Mouse (Mus musculus) kidney, adult 18-20 months (tissue): Measurements from ENCODE around the gene Krt83.
"Not testable (repeated sequence)": the region's sequence is repeated elsewhere in the genome, so short reads cannot be mapped to it uniquely, and the experiment has no call there.

Source experiments
- DNase-seq: peaks from one replicate; pipeline ENCODE4 v3.0.0; 2021

Gene Krt83

DNA sequence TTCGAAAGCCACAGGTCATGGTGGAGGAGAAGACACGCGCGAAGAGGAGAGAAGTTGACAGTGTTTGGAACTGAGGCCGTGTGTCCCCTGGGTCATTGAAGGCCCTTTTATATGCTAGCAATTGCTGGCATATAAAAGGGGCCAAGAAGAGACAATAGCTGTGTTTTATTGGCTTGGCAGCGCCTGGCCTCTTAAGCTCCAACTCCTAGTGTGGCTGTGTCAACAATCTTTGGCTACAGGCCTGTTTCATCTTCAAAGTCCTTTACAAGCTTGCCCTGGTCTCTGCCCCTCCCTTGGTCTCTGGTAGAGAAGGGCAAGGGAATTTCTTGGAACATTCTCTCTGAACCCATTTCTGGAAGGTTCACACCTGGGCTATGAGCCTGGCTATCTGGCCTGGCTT lies at the start of gene Krt83:
Krt83 (minus strand) TSS at position 82 of the 400 bp plus-strand sequence.
- no peak for DNase-seq

DNA sequence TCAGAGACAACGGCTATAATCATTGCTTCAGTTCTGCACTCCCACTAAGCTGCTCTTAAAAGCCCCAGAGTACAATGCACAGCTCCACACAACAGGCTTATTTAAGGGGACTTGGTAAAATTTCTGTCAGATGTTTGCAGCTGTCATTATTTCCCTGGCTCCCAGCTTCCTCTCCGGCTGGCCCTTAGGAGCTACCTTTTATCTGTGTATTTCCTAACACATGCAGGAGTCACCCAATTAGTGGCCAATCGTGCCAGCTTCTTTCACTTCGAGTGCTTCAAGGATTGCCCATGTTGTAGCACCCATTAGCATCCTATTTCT lies 47.2 kb upstream of the Krt83 start:
- no peak for DNase-seq

DNA sequence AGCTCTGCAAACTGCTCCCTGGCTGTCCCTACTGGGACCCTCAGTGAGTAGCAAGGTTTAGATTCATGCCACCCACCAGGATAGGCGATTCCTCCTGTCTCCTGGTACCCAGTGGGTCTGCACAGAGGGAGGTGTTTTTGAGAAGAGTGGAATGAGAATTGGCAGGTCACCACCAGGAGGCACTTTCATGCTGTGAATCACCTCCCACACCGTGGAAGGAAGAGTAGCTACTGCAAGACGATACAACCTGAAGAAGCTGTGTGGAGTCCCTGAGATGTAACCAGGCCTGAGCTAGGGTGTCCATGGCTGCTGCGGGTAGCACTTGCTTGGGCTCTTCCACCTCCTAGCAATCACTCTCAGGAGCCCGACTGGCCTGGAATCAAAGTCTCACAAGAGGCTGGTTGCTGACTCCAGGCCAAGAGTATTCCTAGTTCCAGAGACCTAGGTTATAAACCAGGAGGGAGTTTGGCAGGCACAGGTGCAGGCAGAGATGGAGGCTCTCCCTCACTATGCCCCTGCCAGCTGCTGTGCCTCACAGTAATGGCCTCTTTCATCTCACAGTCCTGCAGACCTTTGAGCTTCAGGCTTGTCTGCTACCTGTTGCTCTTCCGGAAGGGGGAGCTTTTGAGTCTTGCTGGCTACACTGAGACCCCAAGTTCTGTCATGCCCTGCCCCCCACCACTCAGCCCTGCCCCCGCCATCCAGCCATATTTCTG lies 46.7 kb upstream of the Krt83 start:
- no peak for DNase-seq

DNA sequence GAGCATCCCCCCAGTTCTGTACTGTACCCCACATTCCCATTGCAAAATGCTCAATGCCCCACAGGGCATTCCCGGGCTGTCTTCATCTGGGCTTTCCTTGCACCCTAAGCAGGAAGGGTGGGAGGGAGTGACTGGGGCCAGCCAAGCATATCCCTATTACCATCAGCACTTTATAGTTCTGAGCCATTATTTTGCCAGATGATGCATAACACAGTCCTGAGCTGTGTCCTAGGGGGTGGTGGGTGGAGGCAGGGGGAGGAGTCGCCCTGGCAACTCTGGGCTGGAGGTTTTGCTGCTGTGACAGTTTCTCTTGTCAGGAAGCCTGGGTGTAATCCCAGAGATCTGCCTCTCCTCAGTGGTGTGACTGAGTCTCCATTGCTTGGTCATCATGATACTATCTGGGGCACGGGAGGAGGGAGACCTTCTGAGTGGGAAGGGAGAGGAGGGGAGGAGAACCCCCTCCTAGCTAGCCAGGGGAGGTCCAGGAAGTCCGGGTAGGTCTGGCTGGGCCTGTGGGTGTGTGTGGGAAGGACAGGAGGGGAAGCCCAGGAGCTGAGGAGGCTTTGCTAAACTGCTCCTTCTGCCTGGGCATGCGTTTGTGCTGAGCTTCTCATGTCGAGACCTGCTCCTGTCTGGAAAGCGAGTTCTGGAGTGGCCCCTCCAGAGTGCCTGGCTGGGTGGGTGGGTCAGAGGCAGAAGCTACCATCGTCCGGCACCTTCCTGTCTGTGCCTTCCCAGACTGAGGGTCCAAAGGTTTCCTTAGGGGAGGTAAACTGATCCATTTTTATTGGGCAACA lies 44.9 kb upstream of the Krt83 start:
- DNase-seq, result no peak

DNA sequence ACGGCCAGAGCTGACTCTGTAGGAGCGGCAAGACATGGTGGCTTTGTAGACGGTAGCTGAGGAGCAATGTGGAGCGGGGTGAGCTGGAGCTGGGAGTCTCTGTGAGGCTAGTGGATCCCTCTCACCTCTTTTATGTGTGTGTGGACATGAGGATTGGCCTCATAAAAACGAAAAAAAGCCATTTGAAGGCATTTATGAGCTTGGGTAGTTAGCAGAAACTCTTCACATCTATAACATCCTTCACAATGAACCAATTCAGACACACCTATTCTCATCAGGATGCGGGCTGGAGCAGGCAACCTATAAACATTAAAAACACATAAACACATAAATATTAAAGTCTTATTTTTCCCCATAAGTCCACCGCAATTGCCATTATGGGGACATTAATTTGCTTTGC lies 41.4 kb upstream of the Krt83 start, which contains the start of gene Krt84:
Krt84 (minus strand) TSS at position 101 of the 400 bp plus-strand sequence.
- no peak for DNase-seq

DNA sequence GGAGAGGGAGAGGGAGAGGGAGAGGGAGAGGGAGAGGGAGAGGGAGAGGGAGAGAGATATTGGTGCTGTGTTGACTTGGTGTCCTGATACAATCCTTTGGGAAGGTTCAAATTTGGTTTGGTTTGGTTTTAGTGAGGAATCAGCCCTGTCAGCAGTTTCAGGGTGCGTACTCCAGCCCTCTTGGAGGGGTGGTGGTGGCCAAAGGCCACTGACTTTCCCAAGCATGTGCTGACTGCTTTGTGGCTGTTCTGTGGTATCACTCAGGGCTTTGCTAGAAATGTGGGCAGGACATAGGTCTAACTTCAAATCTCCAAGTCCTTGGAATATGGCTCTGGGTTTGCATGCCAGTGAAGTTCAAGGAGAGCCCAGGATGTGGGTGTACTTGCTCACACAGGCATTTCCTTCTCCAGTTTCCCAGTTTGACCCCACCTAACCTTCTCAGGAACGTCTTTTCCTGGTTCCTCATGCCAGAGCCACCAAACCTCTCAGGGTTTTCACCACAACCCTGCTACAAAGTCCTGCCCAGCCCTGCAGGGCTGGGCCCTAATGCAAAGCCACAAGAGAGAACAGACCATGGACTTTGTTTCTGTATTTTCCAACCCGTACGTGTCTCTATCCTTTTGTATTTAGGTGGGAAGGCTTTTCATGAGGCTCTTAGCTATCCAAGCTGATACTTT lies 31.4 kb upstream of the Krt83 start:
- peak; percentile 24 for DNase-seq

DNA sequence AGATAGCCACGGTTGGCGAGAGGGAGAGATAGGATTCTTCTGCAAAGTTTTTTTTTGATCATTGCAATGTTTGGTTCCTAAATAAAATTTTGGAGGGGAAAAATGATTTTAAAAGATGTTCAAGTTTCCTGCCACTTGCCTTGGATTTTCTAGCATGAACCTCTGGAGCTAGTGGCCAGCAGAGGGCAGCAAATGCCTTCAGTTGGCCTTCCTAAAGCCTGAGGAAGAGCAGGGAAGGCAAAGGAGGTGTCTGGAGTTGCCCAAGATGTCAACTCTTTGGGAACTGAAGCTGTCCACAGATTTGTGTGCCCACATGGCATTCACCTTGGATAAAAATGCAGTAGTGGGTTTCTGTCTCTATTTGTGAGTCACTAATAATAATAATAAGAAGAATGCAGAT lies 28.5 kb upstream of the Krt83 start:
- peak; percentile 78 for DNase-seq

DNA sequence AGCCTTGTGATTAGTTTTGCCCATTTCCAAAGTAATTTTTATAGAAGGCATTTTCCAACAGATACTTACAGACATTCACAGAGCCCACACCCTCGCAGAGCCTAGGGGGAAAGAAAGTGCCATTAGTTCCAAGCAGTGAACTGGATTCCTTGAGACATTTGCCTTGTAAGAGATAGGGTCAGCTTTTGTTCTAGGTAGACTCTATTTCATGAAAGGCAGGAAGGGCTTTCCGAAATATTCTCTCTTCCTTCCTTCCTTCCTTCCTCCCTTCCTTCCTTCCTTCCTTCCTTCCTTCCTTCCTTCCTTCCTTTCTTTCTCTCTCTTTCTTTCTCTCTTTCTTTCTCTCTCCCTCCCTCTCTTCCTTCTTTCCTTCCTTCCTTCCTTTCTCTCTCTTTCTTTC lies 25.8 kb upstream of the Krt83 start, which contains the start of gene Gm49425:
Gm49425 (minus strand) TSS at position 101 of the 400 bp plus-strand sequence.
- not testable (repeated sequence) for DNase-seq

DNA sequence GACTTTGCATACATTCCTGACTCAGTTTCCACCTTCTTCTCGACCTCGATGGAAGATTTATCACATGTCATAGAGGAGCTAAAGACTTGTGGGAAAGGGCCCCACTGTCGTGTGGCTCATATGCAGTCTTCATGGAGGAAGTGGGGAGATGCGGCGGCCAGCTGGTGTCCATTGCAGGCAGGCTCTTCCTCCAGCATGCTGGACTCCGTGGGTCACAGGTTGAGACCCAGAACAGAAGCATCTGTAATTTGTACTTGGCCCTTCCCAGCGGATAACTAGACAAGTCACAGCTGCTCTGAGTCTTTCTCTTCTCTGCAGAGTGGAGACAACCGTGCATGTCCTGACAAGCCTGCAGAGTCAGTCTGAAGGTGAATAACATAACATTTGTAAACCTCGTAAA lies 16.9 kb upstream of the Krt83 start:
- DNase-seq, result no peak

DNA sequence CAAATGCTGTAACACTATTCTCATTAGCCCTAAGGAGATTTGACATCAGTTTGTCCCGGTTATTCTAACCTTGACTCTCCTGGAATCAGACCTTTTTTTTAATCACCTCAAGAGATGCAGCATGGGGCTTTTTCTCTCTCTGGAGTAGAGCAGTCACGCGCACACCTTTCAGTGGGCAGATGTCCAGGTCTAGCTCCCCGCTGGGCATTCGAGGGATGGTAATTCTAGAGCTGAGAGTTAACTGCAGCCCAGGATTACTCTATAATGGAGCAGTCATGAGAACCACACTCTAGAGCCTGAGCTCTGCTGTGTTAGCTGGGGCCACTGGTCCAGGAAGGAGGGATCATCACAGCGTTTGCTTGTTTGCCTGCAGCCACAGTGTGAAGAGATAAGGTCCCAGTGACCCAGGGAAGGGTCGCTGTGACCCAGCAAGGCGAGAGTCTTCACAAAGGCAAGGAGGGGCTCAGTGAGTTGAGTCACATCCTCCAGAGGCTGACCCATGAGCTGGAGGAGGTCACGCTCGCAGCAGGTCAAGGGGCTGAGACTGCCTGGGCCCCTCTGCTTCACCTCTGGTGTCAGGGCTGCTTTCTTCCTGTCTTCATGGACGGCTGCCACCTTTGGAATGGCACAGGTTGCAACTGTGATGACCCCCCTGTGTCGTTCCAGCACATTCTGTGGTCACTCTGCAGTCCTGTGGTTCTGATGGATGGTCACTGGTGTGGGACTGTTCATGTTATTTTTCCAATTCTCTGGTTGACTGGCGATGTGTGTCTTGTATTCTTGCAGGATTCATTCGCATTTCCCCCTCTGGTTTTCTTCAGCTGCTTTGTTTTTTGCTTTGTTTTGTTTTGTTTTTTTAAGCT lies 15.8 kb upstream of the Krt83 start:
- peak; percentile 16 for DNase-seq

DNA sequence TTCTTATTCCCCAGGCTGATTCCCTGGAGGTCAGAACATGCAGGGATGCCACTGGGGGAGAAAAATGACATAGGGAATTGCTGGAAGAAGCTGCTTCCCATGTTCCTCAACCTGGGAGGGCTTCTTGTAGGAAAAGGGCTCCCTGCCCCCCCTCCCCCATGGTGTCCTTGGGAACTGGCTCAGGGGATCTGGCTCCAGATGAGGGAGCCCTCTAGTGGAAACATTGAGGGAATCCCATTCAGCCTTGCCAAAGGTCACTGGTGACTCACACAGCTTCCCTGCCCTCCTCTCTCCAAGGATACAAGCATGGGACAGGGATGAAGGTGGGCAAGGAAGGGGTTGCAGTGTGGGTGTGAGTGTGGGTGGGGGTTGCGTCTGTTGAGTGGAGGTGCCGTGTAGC lies 5.9 kb upstream of the Krt83 start:
- DNase-seq, result peak; percentile 47

DNA sequence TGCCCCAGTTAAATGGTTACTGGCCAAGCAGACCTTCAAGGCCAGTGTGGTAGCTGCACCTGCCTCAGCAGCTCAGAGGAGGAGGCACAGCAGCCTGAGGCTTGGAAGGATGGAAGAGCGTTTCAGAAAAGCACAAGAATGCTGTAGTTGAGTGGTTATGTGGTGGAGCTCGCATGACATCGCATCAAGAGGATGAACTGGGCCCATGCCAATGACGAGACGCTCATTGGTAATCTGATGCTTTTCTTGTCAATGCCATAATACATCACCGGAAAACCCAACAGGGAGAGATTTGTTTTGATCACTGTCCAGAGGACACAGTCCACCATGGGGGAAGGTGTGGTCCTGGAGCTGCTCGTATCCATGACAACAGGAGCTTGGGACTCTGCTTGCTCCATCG lies 4.0 kb upstream of the Krt83 start:
- no peak for DNase-seq

DNA sequence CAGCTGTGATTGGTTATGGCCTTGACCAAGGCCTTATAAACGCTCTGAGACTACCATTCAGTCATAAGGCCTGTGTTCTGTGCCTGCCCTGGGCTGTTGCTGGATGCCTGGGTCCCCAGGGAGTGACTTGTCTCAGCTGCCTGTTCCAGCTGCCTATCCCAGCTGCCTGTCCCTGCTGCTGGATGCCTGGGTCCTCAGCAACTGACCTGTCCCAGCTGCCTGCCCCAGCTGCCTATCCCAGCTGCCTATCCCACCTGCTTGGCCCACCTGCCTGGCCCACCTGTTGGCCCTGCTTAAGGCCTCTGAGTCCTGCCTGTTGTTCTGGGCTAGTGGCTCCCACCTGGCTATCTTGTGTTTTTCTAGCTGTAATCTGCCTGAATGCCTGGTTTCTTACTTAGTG lies 2.9 kb upstream of the Krt83 start:
- DNase-seq, result no peak

DNA sequence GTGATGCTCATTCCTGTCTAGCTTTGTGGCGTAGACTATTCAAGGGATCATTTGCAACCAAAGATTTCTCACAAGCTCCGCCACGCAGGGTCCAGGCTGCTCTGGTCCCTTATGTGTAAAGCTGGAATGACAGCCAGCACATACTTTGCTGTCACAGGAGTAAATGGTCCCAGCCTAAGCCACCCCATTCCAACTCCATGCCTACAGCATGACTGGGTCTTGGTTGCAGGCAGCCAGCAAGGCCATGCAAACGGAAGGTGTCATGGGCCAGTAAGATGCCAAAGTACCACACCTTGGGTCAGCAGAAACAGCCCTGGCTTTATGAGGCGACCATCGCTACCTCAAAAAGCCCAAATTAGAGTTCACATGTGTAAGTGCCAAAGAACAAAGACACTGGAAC lies 2.4 kb upstream of the Krt83 start:
- no peak for DNase-seq

DNA sequence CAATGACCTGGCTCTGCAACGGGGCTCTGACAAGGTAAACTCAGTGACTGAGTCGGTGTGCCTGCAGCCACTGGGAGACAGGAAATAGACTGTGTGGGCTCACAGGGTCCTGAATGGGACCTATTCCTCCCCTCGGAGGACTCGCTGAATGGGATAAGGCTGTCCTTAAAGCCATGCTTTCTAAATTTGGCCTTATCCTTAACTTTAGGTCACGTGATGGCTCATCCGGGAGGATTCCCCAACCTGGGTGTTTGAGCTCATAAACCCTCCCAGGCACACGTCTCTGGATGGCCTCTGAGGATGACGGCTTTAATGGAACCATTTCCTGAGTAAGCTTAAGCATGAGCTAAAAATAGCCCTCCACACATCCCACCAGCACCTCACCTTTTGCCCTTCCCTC lies 1.4 kb upstream of the Krt83 start:
- DNase-seq, result no peak

DNA sequence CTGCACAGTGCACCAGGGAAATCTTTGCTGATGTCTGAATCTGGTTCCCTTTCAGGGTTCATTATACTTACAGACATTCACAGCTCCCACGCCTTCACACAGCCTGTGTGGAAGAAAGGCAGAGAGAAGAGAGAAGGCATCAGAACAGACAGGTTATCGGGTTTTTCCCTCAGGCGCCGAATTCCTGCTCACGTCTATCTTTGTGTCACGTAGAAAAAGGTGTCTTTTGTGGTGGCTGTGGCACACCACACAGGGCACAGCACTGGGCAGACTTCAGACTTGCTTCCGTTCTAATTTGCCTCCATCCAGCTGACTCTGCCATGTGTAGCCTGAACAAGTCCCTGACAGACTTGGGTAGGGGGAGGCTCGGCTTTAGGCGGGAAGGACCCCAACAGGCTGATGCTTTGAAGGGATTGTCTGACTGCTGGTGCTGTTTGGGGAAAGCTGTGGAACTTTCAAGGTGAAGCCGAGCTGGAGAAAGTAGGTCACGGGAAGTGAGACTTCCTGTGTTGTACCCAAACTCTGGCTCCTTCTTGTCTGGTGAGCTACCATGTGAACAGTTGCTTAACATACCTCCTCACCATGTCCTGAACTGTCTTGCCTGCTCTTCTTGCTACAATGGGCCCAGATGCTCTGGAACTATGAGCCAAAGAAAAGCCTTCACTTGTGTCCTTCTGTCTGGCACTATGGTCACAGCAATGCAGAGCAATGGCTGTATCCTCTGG lies 5.2 kb downstream of the Krt83 start:
- no peak for DNase-seq

DNA sequence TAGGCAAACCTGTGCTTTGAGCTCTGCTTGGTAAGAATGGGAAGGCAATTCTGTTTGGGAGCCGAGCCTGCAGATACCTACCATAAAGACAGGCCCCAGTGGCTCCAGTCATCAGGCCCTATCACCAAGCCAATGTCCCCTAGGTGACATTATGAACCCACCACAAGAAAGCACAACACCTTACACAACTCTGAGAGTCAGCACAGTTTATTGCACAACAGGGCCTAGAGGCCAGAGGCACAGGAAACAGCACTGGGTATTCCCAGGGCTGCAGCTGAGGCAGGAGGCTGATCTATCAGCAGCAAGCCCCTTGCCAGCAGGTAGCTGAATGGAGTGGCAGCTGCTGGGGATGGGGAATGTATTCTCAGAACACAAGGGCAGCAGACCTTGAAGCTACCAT lies 6.4 kb downstream of the Krt83 start:
- no peak for DNase-seq

DNA sequence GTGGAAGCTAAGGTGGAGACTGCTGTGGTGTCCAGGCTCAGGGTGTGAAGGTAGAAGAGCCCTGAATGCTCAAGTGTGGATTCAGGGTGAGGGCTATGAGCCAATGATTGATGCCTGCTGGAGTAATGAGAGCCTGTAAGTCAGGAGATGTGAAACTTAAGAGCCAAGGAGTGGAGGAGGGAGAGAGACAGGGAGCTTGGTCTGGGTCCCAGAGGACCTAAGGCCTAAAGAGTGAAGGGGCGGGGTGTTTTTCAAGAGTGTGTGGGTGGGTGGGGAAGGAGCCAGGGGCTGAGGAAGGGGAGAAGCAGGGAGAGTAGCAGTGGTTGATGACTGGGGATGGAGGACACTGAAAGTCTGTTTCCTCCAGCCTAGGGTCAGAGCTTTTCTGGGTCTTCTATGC lies 7.7 kb downstream of the Krt83 start:
- DNase-seq, result no peak

DNA sequence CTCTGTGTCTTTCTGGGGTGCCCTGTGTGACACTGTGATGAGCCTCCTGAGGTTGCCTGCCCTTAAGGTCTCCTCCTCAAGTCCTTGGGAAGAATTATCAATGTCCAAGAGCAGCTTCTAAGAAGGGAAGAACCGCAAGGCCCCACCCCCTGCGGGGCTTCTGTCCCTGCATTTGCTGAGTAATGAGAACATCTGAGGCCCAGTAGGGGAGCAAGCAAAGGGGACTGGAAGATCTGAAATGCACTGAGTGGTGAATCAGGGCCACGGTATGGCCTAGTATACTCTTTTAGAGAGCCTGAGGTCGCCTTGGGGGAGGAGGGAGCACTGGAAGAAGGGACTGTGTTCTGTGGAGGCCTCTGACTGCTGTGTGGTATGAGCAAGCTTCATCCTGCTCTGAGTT lies 9.3 kb downstream of the Krt83 start:
- no peak for DNase-seq

DNA sequence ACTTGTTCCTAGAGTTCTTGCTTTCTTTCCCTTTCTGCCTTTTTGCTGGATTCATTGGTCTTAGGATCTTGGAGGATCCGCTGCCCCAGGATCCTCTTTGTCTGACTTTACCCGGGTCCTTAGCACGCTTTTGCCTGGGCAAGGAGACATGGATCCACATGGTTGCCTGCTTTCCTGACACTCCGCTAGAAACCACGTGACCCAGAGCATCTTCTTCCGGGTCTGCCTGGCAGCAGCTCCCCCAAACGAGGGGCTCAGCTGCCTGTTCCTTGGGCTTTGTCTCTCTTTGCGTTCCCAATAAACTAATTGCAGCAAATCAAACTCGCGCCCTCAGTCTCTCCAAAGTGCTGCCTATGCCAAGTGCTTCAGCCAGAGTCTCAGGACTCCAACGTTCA lies 11.6 kb downstream of the Krt83 start:
- DNase-seq, result no peak

DNA sequence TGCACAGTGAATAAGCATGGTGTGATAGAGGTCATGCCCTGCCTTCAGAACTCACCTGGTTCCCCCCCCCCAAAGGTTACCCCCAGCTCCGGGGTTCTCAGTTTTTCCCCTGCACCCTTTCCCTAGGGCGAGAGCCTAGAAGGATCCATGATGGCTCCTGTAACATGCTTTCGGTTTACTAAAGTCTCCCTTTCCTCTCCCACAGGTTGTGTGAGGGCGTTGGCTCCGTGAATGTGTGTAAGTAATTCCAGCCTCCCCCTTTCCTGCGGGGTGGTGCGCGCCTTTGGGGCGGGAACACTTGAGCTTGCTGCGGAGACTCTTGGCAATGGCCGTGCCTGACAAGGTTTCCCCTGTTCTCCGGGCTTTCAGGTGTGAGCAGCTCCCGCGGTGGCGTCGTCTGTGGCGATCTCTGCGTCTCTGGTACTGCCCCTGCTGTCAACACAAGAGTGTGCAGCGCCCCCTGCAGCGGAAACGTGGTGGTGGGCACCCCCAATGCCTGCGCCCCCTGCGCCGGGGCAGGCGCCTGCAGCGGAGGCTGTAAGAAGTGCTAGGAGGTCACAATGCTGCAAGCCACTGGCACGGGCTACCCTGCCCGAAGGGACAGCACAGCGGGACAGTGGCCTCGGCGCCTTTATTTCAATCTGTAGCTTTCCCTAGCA lies 12.2 kb downstream of the Krt83 start:
- DNase-seq, result peak; percentile 34
